Mouse (Mus musculus): ENCODE results near the gene Zic5.

Zic5 gene

GRCm38 (mm10) chr14:122480355-122480754, 14.9 kb upstream of the Zic5 start:
- DNase-seq (ENCODE audit: low read depth, low spot score): peak; percentile 43

DNA sequence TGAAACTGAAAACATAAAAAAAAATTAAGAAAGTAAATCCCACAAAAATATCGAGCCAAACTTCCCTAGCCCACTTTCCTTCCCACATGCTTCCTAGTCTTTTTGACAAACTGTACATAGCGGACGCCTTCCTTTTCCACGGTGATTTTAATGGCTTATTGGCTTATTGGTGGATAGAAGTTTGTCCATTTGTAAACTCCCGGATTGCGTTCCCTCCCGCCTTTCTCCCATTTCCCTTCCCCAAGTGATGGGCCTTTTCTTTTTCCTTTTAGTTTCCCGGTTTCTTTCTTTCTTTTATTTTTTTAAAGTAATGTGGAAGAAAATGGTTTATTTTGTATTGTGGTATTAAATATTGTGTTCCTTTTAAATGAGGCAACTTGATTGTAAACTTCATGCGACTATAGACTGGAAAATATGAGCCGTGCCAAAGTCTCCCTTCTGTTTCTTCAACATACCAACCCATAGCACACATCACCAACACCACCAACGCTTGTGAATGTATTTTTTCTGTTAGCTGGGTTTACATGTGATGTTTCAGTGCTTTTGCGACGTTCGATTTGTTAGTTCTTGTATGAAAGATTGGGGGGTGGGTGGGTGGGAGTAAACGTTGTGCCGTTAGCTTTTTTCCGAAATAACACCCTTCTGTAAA, 14.1 kb upstream of the Zic5 start:
- DNase-seq (ENCODE audit: low read depth, low spot score): peak; percentile 7

GRCm38 (mm10) chr14:122478574-122479011, 13.1 kb upstream of the Zic5 start:
- peak; percentile 63 for DNase-seq (ENCODE audit: low read depth, low spot score)

DNA sequence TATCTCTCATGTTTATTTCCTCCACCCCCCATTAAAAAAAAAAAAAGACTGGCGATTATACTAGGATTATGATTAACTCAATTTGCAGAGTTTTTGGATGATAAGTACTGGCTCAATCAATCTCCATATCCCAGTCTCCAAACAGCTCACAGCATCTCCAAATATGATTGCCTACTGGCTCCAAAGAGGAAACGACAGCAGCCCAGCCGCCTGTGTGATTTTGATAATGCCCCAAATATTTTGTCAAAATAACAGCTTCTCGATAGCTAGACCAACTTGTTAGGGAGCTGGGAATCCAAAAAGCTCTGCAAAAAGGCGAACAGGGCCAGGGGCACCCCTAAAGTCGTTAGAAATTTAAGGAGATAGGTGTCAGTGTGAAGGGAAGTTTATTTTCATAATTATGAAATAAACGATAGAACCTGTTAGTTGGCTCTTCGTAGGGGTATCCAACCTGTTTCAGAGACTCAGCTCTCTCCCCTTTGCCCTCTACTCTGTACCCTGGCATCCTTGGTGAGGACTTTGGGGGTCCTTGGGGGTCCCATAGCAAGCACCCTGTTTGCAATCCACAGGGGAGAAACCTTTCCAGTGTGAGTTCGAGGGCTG, 12.6 kb upstream of the Zic5 start:
- DNase-seq (ENCODE audit: low read depth, low spot score): no peak

- DNase-seq (ENCODE audit: low read depth, low spot score): peak; percentile 38
Observed at GRCm38 (mm10) chr14:122477261-122477671, 11.8 kb upstream of the Zic5 start.

- no peak for DNase-seq (ENCODE audit: low read depth, low spot score)
Observed at GRCm38 (mm10) chr14:122476822-122477215, 11.3 kb upstream of the Zic5 start.

DNA sequence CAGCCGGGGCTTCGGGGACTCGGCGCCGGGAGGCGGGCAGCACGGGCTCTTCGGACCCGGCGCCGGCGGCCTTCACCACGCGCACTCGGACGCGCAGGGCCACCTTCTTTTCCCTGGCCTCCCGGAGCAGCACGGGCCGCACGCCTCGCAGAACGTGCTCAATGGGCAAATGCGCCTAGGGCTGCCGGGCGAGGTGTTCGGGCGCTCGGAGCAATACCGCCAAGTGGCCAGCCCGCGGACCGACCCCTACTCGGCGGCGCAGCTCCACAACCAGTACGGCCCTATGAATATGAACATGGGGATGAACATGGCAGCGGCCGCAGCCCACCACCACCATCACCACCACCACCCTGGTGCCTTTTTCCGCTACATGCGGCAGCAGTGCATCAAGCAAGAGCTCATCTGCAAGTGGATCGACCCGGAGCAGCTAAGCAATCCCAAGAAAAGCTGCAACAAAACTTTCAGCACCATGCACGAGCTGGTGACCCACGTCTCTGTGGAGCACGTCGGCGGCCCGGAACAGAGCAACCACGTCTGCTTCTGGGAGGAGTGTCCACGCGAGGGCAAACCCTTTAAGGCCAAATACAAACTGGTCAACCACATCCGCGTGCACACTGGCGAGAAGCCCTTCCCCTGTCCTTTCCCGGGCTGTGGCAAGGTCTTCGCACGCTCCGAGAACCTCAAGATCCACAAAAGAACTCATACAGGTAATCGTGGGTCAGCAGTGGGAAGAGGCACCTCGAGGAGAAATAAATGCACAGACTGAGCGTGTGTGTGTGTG, 10.8 kb upstream of the Zic5 start:
- peak; percentile 71 for DNase-seq (ENCODE audit: low read depth, low spot score)

GRCm38 (mm10) chr14:122475557-122476040, 10.1 kb upstream of the Zic5 start:
- DNase-seq (ENCODE audit: low read depth, low spot score): peak; percentile 75

- peak; percentile 91 for DNase-seq (ENCODE audit: low read depth, low spot score)
Observed at GRCm38 (mm10) chr14:122474891-122475556, 9.5 kb upstream of the Zic5 start, which contains the start of gene Zic2. Gene Zic2 (plus strand): TSS chr14:122475435.

GRCm38 (mm10) chr14:122474041-122474890, 8.8 kb upstream of the Zic5 start:
- peak; percentile 92 for DNase-seq (ENCODE audit: low read depth, low spot score)

DNA sequence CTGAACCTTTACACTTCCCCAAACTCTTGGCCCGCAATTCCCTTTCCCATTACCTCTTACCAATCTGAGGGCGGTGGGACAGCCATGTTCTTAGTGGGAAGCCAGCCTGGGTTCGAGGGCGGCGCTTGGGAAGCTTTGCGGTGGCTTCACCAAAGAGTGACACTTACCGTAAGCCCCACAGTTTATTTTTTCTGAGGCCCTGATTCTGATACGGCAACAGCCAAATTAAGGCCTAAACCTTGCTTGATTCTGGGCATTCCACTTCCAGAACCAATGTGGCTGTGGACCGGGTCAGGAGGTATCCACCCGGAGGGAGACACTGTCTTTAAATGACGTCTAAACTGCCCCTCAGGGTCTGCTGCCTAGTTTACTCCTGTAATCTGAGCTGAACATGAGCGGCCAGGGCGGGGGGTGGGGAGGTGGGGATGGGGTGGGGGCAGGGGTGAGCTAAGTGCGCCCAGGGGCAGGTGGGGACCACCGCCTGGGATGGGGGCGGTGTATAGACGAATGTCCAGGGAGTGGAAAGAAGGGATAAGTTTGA, 7.8 kb upstream of the Zic5 start:
- DNase-seq (ENCODE audit: low read depth, low spot score): peak; percentile 26

- DNase-seq (ENCODE audit: low read depth, low spot score): no peak
Observed at GRCm38 (mm10) chr14:122472647-122473046, 7.2 kb upstream of the Zic5 start.

GRCm38 (mm10) chr14:122472161-122472560, 6.7 kb upstream of the Zic5 start:
- peak; percentile 27 for DNase-seq (ENCODE audit: low read depth, low spot score)

DNA sequence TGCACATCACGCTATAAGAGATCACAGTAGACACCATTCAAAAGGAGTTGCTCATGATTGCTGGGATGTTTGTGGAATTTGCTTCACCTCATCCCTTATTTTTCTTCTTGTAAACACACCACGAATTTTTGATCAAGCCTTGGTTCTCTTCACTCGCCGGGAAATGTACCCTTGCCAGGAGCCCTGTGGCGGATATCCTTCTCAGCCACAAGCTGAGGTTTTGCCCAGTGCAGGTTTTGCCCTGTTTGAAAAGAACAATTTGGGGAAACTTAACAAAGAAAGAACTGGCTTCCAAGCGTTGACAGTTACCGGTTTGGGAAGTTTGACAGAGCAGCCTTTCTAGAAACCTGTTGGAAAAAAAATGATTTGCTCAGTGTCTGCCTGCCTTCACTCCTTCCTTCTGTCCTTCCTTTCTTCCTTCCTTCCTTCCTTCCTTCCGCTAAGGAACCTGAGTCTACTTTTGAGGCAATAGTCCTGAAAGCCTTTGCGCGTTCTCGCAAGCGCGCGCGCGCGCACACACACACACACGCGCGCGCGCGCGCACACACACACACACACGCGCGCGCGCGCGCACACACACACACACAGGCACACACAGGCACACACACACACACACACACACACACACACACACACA, 6.1 kb upstream of the Zic5 start:
- DNase-seq (ENCODE audit: low read depth, low spot score): peak; percentile 10

DNA sequence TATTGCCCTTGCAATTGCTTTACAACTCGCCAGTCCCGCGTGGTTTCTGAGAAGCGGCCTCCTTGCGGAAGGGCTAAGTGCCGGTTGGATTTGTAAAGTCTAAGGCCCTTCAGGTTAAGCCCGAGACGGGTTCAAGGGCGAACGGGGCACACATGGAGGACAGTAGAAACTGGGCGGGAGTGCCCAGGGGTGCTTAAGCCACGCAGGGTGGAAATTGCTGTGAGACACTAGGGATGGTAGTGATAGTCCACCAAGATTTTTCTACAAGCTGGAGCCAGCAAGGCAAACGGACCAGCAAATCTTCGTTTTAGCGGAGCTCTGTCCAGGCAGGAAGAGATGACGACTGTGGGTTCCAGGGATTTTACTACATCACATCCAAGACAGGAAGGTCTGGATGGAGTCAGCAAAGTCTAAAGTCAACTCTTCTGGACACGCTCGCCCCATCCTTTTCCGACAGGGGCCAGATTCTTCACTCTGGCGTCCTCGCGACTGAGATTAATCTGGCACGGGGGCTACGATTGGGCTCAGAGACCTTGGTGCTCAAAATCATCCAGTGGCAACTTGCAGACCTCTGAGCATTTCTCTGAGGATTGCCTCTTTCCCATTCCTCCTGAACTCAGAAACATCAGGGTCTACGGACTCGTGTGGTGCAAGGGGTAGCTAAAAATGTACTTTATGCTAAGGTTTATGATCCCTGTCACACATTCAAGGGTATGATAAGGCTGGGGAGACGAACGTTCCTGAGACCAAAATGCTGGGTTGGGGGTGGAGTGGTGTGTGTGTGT, 3.7 kb upstream of the Zic5 start:
- peak; percentile 64 for DNase-seq (ENCODE audit: low read depth, low spot score)

- DNase-seq (ENCODE audit: low read depth, low spot score): peak; percentile 78
Observed at GRCm38 (mm10) chr14:122467926-122468841, 2.7 kb upstream of the Zic5 start.

DNA sequence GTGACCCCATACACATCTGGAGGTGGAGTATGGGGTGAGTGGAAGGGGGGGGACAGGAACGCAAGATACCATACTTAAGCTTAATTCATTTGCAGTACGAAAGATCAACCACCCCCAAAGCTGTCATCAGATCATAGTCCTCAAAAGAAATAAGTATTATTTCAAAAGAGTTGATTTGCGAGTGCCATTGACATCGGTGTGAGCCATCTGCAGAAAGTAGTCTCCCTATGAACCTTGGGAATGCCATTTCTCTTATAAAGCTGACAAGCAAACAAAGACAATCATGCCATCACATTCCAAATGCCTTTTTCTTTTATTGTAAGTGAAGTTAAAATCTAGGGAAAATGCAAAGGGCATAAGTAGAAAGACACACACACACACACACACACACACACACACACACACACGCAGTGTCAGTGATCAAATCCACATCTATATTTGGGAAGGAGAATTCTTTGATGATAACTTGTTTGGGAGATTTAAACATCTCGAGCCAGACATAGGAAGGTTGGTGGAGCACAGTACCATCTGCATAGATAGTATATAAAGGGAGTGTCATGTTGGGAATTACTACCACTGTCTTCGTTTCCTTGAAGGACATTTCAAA, 1.4 kb upstream of the Zic5 start:
- no peak for DNase-seq (ENCODE audit: low read depth, low spot score)
